Mouse (Mus musculus): ENCODE data around the gene Foxp1. TPM values are rescaled to one million over a fixed set of nuclear protein-coding genes. Genes with fewer than 3 reads are reported as not detected.

The Foxp1 gene
- polyA plus RNA-seq, 1 experiment from 2014 or later, result 66.8 TPM

GRCm38 (mm10) chr6:99185797-99186196 lies 336.7 kb downstream of the Foxp1 start:
- 86% methylated on average over 2 of the region's 2 CpGs for WGBS
- Histone ChIP-seq H3K4me1 (replicated peaks) (peaks cover 7% of the 10 kb centered on the region), H3K27ac (no peak overlapping the region), H3K27me3 (no peaks in the 10 kb centered on the region), H3K9ac (no peak overlapping the region), H3K4me2 (no peak overlapping the region), H3K36me3 (no peaks in the 10 kb centered on the region), H3K9me3 (replicated peaks) (no peaks in the 10 kb centered on the region), H3K4me3 (no peak overlapping the region)
- no peak for ATAC-seq (replicated peaks; ENCODE audit: insufficient number of reproducible peaks, insufficient read depth, low FRiP score, low read depth)

DNA sequence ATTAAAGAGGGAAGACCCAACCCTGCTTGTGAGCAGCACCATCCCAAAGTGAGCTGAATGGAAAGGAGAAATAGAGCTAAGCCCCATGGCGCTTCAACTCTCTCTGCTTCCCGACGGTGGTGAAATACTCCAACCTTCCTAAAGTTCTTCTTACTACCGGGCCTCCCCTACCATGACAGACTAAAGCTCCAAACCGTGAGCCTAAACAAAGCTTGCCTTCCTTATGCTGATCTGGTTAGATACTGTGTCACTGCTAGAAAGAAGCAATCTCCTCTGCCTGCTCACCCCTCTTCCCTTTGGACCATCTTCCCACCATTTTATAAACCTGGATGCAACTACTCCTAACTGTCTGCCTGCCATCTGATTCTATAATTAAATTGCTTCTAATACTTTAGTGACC lies 338.5 kb downstream of the Foxp1 start:
- Histone ChIP-seq H3K36me3 (no peaks in the 10 kb centered on the region), H3K9me3 (replicated peaks) (no peaks in the 10 kb centered on the region), H3K27me3 (no peaks in the 10 kb centered on the region), H3K4me3 (no peak overlapping the region), H3K9ac (no peak overlapping the region), H3K4me1 (replicated peaks) (peaks cover 7% of the 10 kb centered on the region), H3K4me2 (no peak overlapping the region), H3K27ac (no peak overlapping the region)
- ATAC-seq (replicated peaks; ENCODE audit: insufficient number of reproducible peaks, insufficient read depth, low FRiP score, low read depth), result no peak
- WGBS, result 90% methylated on average over 5 of the region's 5 CpGs

- WGBS, result 84% methylated on average over 4 of the region's 4 CpGs
These were observed 339.7 kb downstream of the Foxp1 start for GRCm38 (mm10) chr6:99182777-99183176.

DNA sequence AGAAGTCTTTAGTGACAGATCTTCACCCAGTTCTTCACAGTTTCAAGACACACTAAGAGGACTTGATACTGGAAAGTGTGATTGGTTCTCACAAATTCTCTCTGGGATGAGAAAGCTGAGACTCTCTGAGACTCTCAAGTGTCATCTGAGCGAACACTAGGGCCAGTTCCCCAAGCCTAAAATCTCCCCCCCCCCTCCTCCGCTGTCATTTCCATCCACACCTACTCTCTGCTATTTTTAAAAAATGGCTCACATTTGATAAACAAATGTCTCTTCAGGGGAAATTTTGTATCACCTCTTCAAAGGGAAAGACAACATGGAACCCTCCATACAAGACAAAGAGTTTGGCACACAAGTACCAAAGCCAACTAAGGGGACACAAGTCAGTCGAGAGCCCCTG lies 346.3 kb downstream of the Foxp1 start:
- Histone ChIP-seq H3K27me3 (no peaks in the 10 kb centered on the region), H3K9me3 (replicated peaks) (no peaks in the 10 kb centered on the region), H3K4me1 (replicated peaks) (peaks cover 34% of the 10 kb centered on the region), H3K27ac (no peak overlapping the region), H3K9ac (no peak overlapping the region), H3K4me2 (no peak overlapping the region), H3K36me3 (no peaks in the 10 kb centered on the region), H3K4me3 (no peak overlapping the region)
- 84% methylated on average over 3 of the region's 3 CpGs for WGBS
- ATAC-seq (replicated peaks; ENCODE audit: insufficient number of reproducible peaks, insufficient read depth, low FRiP score, low read depth), result no peak

More at GRCm38 (mm10) chr6:99182777-99183176, 339.7 kb downstream of the Foxp1 start:
- Histone ChIP-seq H3K4me3 (no peak overlapping the region), H3K27ac (no peak overlapping the region), H3K4me2 (no peak overlapping the region), H3K36me3 (no peaks in the 10 kb centered on the region), H3K27me3 (no peaks in the 10 kb centered on the region), H3K4me1 (replicated peaks) (peaks cover 7% of the 10 kb centered on the region), H3K9ac (no peak overlapping the region), H3K9me3 (replicated peaks) (no peaks in the 10 kb centered on the region)
- ATAC-seq (replicated peaks; ENCODE audit: insufficient number of reproducible peaks, insufficient read depth, low FRiP score, low read depth), result no peak

DNA sequence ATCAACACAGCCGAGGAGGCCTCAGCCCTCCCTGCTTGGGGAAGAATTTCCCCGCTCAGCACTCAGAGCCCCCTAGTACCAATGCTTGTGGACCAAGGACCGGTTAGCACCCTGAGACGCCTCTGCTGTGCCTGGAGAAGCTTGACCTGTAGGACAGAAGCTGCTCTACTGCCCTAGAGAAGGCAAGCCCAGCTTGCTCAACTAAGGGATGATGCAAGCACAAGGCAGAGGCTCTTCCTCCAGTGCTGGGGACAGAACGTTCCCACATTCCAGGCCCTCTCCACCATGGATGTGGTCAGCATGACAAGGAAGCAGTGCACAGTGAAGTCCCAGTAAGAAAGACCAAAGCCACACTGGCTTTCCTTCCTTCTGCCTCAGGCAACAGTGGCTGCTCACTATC lies 347.1 kb downstream of the Foxp1 start:
- 36% methylated on average over 5 of the region's 5 CpGs for WGBS
- H3K4me1 ChIP-seq (replicated peaks), result peaks cover 34% of the 10 kb centered on the region
- no peak overlapping the region for H3K4me2 ChIP-seq
- H3K4me3 ChIP-seq, result no peak overlapping the region
- 0 out of 2 replicates have a peak, but pooled peaks have one; percentile 24 for ATAC-seq (replicated peaks; ENCODE audit: insufficient number of reproducible peaks, insufficient read depth, low FRiP score, low read depth)
- H3K27me3 ChIP-seq, result no peaks in the 10 kb centered on the region
- H3K9me3 ChIP-seq (replicated peaks), result no peaks in the 10 kb centered on the region
- H3K36me3 ChIP-seq, result no peaks in the 10 kb centered on the region
- H3K9ac ChIP-seq, result no peak overlapping the region
- H3K27ac ChIP-seq, result peak overlapping the region; percentile 41

DNA sequence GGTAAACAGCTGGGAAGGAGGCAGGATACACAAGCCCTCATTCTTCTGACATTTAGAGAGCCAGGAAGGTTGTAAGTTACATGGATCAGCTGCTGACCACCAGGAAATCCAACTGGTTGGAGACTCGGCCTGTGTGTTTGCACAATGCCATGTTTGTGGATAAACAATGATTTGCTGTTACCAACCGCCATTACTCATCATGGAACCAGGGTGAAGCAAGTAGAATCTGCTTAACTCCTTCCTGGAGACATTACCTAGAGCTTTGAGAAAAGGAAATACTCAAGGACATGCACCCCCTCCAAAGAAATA lies 348.7 kb downstream of the Foxp1 start:
- no peak for ATAC-seq (replicated peaks; ENCODE audit: insufficient number of reproducible peaks, insufficient read depth, low FRiP score, low read depth)
- no peaks in the 10 kb centered on the region for H3K36me3 ChIP-seq
- WGBS, result 62% methylated on average over 2 of the region's 2 CpGs
- H3K9ac ChIP-seq, result no peak overlapping the region
- peak overlapping the region; percentile 57 for H3K27ac ChIP-seq
- peaks cover 34% of the 10 kb centered on the region for H3K4me1 ChIP-seq (replicated peaks)
- H3K4me2 ChIP-seq, result no peak overlapping the region
- H3K27me3 ChIP-seq, result no peaks in the 10 kb centered on the region
- H3K4me3 ChIP-seq, result no peak overlapping the region
- H3K9me3 ChIP-seq (replicated peaks), result no peaks in the 10 kb centered on the region

DNA sequence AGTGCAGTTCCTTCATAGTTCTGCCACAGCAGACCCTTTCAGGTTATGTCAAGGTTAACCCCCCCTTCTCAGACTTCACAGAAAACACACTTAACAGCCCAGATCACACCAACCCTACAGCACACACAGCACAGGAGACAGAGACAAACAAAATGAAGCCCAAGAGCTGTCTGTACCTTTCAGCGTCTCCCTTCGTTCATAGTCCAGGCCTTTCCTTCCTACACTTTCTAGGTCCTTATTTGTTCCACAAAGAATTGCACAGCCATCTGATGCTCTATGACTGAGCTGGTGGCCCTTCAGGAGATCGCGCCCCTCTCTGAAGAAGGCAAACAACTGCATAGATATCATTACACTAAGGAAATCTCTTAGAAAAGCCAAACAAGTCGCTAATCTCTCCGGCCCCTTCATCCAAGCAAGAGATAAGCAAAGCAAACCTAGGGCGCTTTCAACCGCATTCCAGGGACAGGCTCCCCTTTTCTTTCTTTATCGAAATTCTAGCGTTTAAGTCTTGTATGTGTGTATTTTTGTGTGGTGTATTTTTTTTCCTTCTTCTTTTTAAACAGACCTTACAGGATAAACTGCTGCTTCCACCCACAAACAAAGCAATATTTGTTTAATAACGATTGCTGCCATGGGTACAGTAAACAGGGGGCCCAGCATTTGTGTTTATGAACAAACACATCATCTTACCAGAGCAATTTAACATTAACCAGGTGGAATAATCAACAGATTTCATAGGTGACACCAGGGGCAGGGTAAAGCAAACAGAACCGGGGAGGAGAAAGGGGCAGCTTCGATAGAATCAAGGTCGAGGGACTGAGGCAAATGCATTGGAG lies 349.2 kb downstream of the Foxp1 start:
- WGBS, result 24% methylated on average over 14 of the region's 14 CpGs
- H3K4me2 ChIP-seq, result peak overlapping the region; percentile 40
- ATAC-seq (replicated peaks; ENCODE audit: insufficient number of reproducible peaks, insufficient read depth, low FRiP score, low read depth), result no peak

GRCm38 (mm10) chr6:99172589-99172986 lies 349.9 kb downstream of the Foxp1 start:
- 45% methylated on average over 6 of the region's 6 CpGs for WGBS
- no peaks in the 10 kb centered on the region for H3K27me3 ChIP-seq
- H3K36me3 ChIP-seq, result no peaks in the 10 kb centered on the region
- H3K4me2 ChIP-seq, result peak overlapping the region; percentile 40; the same call in 1 of the 2 replicates
- H3K9ac ChIP-seq, result no peak overlapping the region
- no peak for ATAC-seq (replicated peaks; ENCODE audit: insufficient number of reproducible peaks, insufficient read depth, low FRiP score, low read depth)
- peaks cover 34% of the 10 kb centered on the region for H3K4me1 ChIP-seq (replicated peaks)
- peak overlapping the region; percentile 57 for H3K27ac ChIP-seq
- H3K4me3 ChIP-seq, result no peak overlapping the region
- no peaks in the 10 kb centered on the region for H3K9me3 ChIP-seq (replicated peaks)

More for the DNA sequence above, 349.2 kb downstream of the Foxp1 start:
- Histone ChIP-seq H3K27ac (peak overlapping the region; percentile 57), H3K36me3 (no peaks in the 10 kb centered on the region), H3K9me3 (replicated peaks) (no peaks in the 10 kb centered on the region), H3K9ac (no peak overlapping the region), H3K4me3 (0 out of 2 replicates have a peak overlapping the region, but pooled peaks have one; percentile 1), H3K4me1 (replicated peaks) (peaks cover 34% of the 10 kb centered on the region), H3K27me3 (no peaks in the 10 kb centered on the region)

- Histone ChIP-seq H3K27me3 (no peaks in the 10 kb centered on the region), H3K4me1 (replicated peaks) (peaks cover 35% of the 10 kb centered on the region), H3K4me2 (no peak overlapping the region; the same call in 1 of the 2 replicates), H3K36me3 (no peaks in the 10 kb centered on the region), H3K27ac (peak overlapping the region; percentile 57), H3K9ac (no peak overlapping the region), H3K4me3 (no peak overlapping the region), H3K9me3 (replicated peaks) (no peaks in the 10 kb centered on the region)
- 0 out of 2 replicates have a peak, but pooled peaks have one; percentile 25 for ATAC-seq (replicated peaks; ENCODE audit: insufficient number of reproducible peaks, insufficient read depth, low FRiP score, low read depth)
- WGBS, result 58% methylated on average over 8 of the region's 8 CpGs
These were observed 350.5 kb downstream of the Foxp1 start for GRCm38 (mm10) chr6:99171901-99172588.

DNA sequence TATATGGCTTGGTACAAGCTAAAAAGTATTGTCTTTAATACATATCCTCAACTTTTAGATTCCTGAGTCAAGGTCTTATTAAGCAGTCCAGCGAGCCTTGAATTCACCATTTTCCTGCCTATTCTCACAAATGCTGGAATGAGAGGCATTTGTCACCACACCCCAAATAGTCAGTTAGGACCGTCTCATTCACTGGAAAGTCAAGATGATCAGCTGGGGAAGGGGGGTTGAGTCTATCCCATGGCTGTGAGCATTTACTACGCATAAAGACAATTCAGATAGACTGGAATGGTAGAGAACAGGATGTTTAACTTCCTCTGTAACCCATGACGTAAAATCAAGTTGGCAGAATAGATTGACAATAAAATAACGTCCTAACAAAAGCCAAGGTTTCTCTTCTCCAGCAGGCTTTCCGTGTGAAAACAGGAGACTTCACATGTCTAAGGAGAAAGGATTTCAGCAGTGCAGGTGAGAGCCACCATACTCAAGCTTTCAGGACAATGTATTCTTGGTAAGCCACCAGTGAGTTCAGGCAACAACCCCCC lies 351.2 kb downstream of the Foxp1 start:
- Histone ChIP-seq H3K9ac (no peak overlapping the region), H3K4me1 (replicated peaks) (peaks cover 39% of the 10 kb centered on the region), H3K4me2 (no peak overlapping the region), H3K27me3 (no peaks in the 10 kb centered on the region), H3K27ac (peak overlapping the region; percentile 57), H3K9me3 (replicated peaks) (no peaks in the 10 kb centered on the region), H3K4me3 (no peak overlapping the region), H3K36me3 (no peaks in the 10 kb centered on the region)
- ATAC-seq (replicated peaks; ENCODE audit: insufficient number of reproducible peaks, insufficient read depth, low FRiP score, low read depth), result no peak
- WGBS, result 65% methylated on average over 6 of the region's 6 CpGs

DNA sequence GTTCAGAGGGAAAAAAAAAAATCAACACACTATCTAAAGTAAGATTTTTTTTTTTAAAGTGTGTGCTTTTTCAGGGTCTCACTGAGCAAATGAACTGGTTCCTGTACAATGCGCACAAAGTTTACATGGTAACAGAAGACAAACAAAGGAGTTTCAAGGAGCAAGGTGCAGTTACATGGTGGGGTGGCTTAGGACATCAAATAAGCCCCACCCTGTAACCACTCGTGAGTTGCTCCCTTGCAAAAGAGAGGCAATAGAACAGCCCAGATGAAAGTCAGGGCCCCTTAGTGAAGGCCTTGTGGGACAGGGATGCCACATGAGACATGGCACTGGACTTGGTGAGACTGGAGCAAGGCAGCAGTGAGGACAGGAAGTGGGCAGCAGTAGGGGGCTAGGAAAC lies 353.8 kb downstream of the Foxp1 start:
- Histone ChIP-seq H3K4me1 (replicated peaks) (peaks cover 37% of the 10 kb centered on the region), H3K9me3 (replicated peaks) (no peaks in the 10 kb centered on the region), H3K27me3 (no peaks in the 10 kb centered on the region), H3K27ac (no peak overlapping the region), H3K36me3 (no peaks in the 10 kb centered on the region), H3K4me2 (no peak overlapping the region), H3K9ac (no peak overlapping the region), H3K4me3 (no peak overlapping the region)
- 84% methylated on average over 2 of the region's 2 CpGs for WGBS
- no peak for ATAC-seq (replicated peaks; ENCODE audit: insufficient number of reproducible peaks, insufficient read depth, low FRiP score, low read depth)
